Mouse (Mus musculus): Measurements from ENCODE around the gene Hist1h2ad. TPM values are rescaled to one million over a fixed set of nuclear protein-coding genes. Genes with fewer than 3 reads are reported as not detected.
A peak's percentile ranks its signal among the peaks of the same experiment; 100 is the strongest.
"Not testable (repeated sequence)": the region's sequence is repeated elsewhere in the genome, so short reads cannot be mapped to it uniquely, and the experiment has no call there.

Hist1h2ad gene
- polyA plus RNA-seq, 1 experiment from 2014 or later, result not detected

- H3K4me3 ChIP-seq (replicated peaks; ENCODE audit: low read length), result peak overlapping the region; percentile 49
- peak overlapping the region; percentile 55 for H3K4me2 ChIP-seq (replicated peaks)
- H3K9ac ChIP-seq, result peak overlapping the region; percentile 84
- peak overlapping the region; percentile 95 for H3K27ac ChIP-seq
- no peaks in the 10 kb centered on the region for H3K27me3 ChIP-seq (ENCODE audit: control insufficient read depth, insufficient read depth, low read length)
- H3K36me3 ChIP-seq (replicated peaks; ENCODE audit: control insufficient read depth, insufficient read depth), result no peaks in the 10 kb centered on the region
- no peak for DNase-seq (ENCODE audit: low spot score)
- ATAC-seq (ENCODE audit: low FRiP score), result no peak
- H3K9me3 ChIP-seq (ENCODE audit: control insufficient read depth, low read length), result no peaks in the 10 kb centered on the region
- peaks cover 29% of the 10 kb centered on the region for H3K4me1 ChIP-seq (replicated peaks; ENCODE audit: control insufficient read depth, insufficient read depth, low read length)
- WGBS, result 24% methylated on average over 9 of the region's 9 CpGs
These were observed 41.7 kb upstream of the Hist1h2ad start for GRCm38 (mm10) chr13:23532262-23533075.

GRCm38 (mm10) chr13:23533560-23534367, 40.4 kb upstream of the Hist1h2ad start, which contains the start of gene Hist1h2af:
Gene Hist1h2af (plus strand): TSS chr13:23533906.
- H3K27me3 ChIP-seq (ENCODE audit: control insufficient read depth, insufficient read depth, low read length); H3K36me3 ChIP-seq (replicated peaks; ENCODE audit: control insufficient read depth, insufficient read depth); H3K9me3 ChIP-seq (ENCODE audit: control insufficient read depth, low read length): not testable (repeated sequence)
- Histone ChIP-seq H3K4me3 (replicated peaks; ENCODE audit: low read length) (peak within 1 kb of the TSS; percentile 35), H3K4me2 (replicated peaks) (peak within 1 kb of the TSS; percentile 55), H3K4me1 (replicated peaks; ENCODE audit: control insufficient read depth, insufficient read depth, low read length) (peaks cover 29% of the 10 kb centered on the region), H3K27ac (peak within 1 kb of the TSS; percentile 71), H3K9ac (peak within 1 kb of the TSS; percentile 84)
- WGBS, result under 1% methylated on average over 24 of the region's 53 CpGs
- peak; percentile 44 for ATAC-seq (ENCODE audit: low FRiP score)
- peak; percentile 88 for DNase-seq (ENCODE audit: low spot score)

GRCm38 (mm10) chr13:23534368-23535131, 39.6 kb upstream of the Hist1h2ad start:
- H3K4me2 ChIP-seq (replicated peaks), result peak overlapping the region; percentile 55
- DNase-seq (ENCODE audit: low spot score) (no peak), ATAC-seq (ENCODE audit: low FRiP score) (no peak)
- H3K9ac ChIP-seq, result peak overlapping the region; percentile 36
- H3K4me1 ChIP-seq (replicated peaks; ENCODE audit: control insufficient read depth, insufficient read depth, low read length), result peaks cover 27% of the 10 kb centered on the region
- H3K36me3 ChIP-seq (replicated peaks; ENCODE audit: control insufficient read depth, insufficient read depth), result no peaks in the 10 kb centered on the region
- under 1% methylated on average over 15 of the region's 15 CpGs for WGBS
- no peaks in the 10 kb centered on the region for H3K9me3 ChIP-seq (ENCODE audit: control insufficient read depth, low read length)
- no peaks in the 10 kb centered on the region for H3K27me3 ChIP-seq (ENCODE audit: control insufficient read depth, insufficient read depth, low read length)
- peak overlapping the region; percentile 71 for H3K27ac ChIP-seq
- peak overlapping the region; percentile 35 for H3K4me3 ChIP-seq (replicated peaks; ENCODE audit: low read length)

- H3K9ac ChIP-seq, result peak within 1 kb of the TSS; percentile 36
These were observed 38.8 kb upstream of the Hist1h2ad start, which contains the start of gene Hist1h3g for GRCm38 (mm10) chr13:23535137-23536075. Gene Hist1h3g (plus strand): TSS chr13:23535422.

GRCm38 (mm10) chr13:23536076-23536822, 37.9 kb upstream of the Hist1h2ad start:
- Histone ChIP-seq H3K27ac (no peak overlapping the region), H3K4me2 (replicated peaks) (peak overlapping the region; percentile 55), H3K9ac (no peak overlapping the region), H3K27me3 (ENCODE audit: control insufficient read depth, insufficient read depth, low read length) (no peaks in the 10 kb centered on the region), H3K4me1 (replicated peaks; ENCODE audit: control insufficient read depth, insufficient read depth, low read length) (peaks cover 22% of the 10 kb centered on the region), H3K36me3 (replicated peaks; ENCODE audit: control insufficient read depth, insufficient read depth) (no peaks in the 10 kb centered on the region), H3K4me3 (replicated peaks; ENCODE audit: low read length) (peak overlapping the region; percentile 35), H3K9me3 (ENCODE audit: control insufficient read depth, low read length) (no peaks in the 10 kb centered on the region)
- WGBS, result 26% methylated on average over 7 of the region's 7 CpGs
- ATAC-seq (ENCODE audit: low FRiP score), result no peak
- DNase-seq (ENCODE audit: low spot score), result no peak

More at GRCm38 (mm10) chr13:23535137-23536075, 38.8 kb upstream of the Hist1h2ad start, which contains the start of gene Hist1h3g:
- DNase-seq (ENCODE audit: low spot score), result peak; percentile 95
- H3K4me1 ChIP-seq (replicated peaks; ENCODE audit: control insufficient read depth, insufficient read depth, low read length), result peaks cover 22% of the 10 kb centered on the region
- WGBS, result under 1% methylated on average over 36 of the region's 62 CpGs
- not testable (repeated sequence) for H3K36me3 ChIP-seq (replicated peaks; ENCODE audit: control insufficient read depth, insufficient read depth); H3K9me3 ChIP-seq (ENCODE audit: control insufficient read depth, low read length); H3K27me3 ChIP-seq (ENCODE audit: control insufficient read depth, insufficient read depth, low read length)
- peak within 1 kb of the TSS; percentile 35 for H3K4me3 ChIP-seq (replicated peaks; ENCODE audit: low read length)
- H3K4me2 ChIP-seq (replicated peaks), result peak within 1 kb of the TSS; percentile 55
- peak; percentile 92 for ATAC-seq (ENCODE audit: low FRiP score)
- peak within 1 kb of the TSS; percentile 71 for H3K27ac ChIP-seq

GRCm38 (mm10) chr13:23537006-23537710, 37.0 kb upstream of the Hist1h2ad start:
- H3K4me2 ChIP-seq (replicated peaks), result peak overlapping the region; percentile 55
- no peak for DNase-seq (ENCODE audit: low spot score)

GRCm38 (mm10) chr13:23538249-23538648, 35.9 kb upstream of the Hist1h2ad start:
- peaks cover 11% of the 10 kb centered on the region for H3K4me1 ChIP-seq (replicated peaks; ENCODE audit: control insufficient read depth, insufficient read depth, low read length)
- no peaks in the 10 kb centered on the region for H3K9me3 ChIP-seq (ENCODE audit: control insufficient read depth, low read length)
- WGBS, result 77% methylated on average over 5 of the region's 5 CpGs
- H3K27ac ChIP-seq, result no peak overlapping the region
- no peak overlapping the region for H3K4me2 ChIP-seq (replicated peaks)
- ATAC-seq (ENCODE audit: low FRiP score) (no peak), DNase-seq (ENCODE audit: low spot score) (no peak)
- H3K9ac ChIP-seq, result no peak overlapping the region
- H3K4me3 ChIP-seq (replicated peaks; ENCODE audit: low read length), result no peak overlapping the region
- H3K27me3 ChIP-seq (ENCODE audit: control insufficient read depth, insufficient read depth, low read length), result no peaks in the 10 kb centered on the region
- H3K36me3 ChIP-seq (replicated peaks; ENCODE audit: control insufficient read depth, insufficient read depth), result no peaks in the 10 kb centered on the region

More at GRCm38 (mm10) chr13:23537006-23537710, 37.0 kb upstream of the Hist1h2ad start:
- 79% methylated on average over 3 of the region's 3 CpGs for WGBS
- no peak for ATAC-seq (ENCODE audit: low FRiP score)
- Histone ChIP-seq H3K4me1 (replicated peaks; ENCODE audit: control insufficient read depth, insufficient read depth, low read length) (peaks cover 19% of the 10 kb centered on the region), H3K4me3 (replicated peaks; ENCODE audit: low read length) (no peak overlapping the region), H3K27ac (no peak overlapping the region), H3K9ac (no peak overlapping the region), H3K36me3 (replicated peaks; ENCODE audit: control insufficient read depth, insufficient read depth) (no peaks in the 10 kb centered on the region), H3K27me3 (ENCODE audit: control insufficient read depth, insufficient read depth, low read length) (no peaks in the 10 kb centered on the region), H3K9me3 (ENCODE audit: control insufficient read depth, low read length) (no peaks in the 10 kb centered on the region)
